Mouse (Mus musculus) kidney, postnatal 4 days (tissue): ENCODE data around the gene Marveld2.

Source experiments
- DNase-seq, 2 experiments: peaks; one replicate each; pipeline ENCODE4 v3.0.0; 2021; ENCODE audit warnings: mixed read lengths in 2 of 2

Gene Marveld2

DNA sequence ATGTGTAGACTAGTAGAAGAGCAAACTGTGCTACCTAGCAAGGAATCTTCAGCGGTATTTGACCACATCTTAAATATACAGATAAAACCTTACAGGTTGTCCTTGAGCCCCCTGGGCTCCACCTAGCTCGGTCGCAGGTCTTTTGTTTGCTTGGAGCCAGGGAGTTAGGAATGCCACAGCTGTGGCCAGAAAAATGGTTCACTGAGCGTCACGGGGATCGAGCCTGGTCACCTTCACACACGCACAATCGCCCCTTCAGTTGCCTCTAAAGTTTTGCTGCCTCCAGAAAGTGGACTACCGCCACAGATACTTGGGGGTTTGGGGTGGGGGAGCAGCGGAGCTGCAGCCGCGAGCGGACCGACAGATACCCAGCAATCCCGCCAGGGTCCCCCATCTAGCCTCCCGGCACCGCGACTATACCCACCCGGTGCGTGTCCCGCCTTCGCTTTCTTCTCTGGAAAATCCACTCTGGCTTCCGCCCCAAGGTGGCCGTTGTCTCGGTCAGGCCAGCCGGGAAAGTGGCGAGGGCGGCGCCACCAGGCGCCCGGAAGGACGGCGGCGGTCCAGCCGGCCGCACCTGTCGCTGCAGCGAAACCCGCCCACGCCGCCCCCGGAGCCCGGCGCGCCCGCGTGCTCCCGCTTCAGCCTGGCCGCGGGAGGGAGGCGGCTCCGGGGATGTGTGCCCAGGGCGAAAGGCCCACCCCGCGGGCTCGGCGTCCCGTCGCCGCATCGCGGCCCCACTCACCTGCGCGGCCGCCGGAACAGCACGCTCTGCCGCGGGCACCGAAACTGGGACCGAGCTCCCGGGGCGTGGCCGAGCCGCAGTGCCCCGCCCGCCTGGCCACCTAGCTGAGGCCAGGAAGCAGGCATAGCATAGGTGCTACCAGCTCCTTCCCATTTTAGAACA is at the start of gene Marveld2:
TSS of gene Marveld2 (minus strand) at position 791 of the 907 bp plus-strand sequence.
- DNase-seq, result peak; percentile 72 to 84

DNA sequence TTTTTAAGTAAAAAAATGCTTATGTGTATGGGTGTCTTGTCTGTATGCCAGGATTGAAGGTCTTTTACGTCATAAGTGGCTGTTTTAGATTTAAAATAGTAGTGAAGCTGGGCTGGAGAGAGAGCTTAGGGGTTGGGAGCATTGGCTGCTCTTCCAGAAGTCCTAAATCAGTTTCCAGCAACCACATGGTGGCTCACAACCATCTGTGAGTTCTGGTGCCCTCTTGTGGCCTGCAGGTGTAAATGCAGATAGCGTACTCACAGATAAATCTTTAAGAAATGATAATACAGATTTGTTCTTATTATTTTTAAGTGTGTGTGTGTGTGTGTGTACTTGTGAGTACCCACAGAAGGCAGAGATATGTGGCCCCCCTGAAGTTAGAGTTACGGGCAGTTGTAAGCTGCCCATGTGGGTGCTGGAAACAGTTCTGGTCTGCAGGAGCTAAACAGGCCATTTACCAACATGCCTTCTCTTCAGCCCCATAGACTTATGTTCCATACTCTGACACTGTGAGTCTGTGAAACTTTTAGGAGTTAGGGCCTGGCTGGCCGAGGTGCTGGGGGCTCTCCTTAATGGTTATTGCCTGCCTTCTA is 43.2 kb upstream of the Marveld2 start:
- DNase-seq, result peak; percentile 70 to 72

DNA sequence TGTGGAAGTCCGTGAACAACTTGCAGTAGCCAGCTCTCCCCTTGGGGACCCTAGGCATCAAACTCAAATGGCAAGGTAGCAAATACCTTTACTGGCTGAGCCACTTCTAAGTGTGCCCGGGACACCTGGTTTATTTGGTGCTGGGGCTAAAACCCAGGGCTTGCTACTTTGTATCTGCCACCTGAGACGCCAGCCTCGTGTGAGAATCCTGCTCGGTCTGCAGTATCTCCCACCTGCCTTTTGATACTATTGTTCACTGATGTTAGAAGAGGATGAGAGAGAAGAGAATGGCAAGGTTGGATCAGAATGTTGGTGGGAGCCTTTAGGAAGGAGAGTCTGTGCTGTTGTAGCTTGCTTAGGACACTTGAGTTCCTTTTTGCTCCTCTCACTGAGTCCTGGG is 41.3 kb upstream of the Marveld2 start:
- DNase-seq, result no peak

DNA sequence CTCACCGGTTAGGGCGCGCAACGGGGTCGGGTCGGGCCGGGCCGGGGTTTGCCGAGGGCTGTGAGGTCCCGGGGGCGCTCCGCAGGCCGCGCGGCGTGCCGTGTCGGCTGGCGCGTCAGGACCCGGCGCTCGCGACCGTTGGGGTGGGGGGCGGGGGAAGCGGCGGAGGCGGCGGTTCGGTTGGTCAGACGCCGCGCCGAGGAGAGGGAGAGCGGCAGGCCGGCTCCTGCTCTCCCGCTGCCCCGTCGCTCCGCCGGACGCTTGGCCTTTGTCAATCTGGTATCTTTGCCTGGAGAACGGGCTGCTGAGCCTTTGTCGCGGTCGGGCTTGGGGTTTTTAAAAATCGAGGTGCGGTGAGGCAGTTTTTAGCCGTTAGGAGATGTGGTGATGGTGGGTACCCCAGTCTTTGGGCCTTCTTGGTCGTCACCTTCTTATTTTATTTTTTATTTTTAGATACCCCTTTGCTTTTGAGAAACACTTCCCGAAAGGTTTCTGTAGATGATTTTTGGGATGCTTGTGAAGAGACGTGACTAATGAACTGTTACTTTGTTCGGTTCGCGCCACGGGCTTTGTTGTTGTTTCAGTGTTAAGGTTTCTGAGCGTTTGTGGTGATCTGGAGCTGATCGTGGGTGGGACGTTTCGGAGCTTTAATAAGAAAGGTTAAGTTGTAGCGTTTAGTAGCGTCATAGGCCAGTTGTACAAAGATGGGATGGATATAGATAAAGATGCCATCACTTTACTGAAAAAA is 34.8 kb upstream of the Marveld2 start, which contains the start of gene Taf9:
TSS of gene Taf9 (plus strand) at position 141 of the 748 bp plus-strand sequence.
- DNase-seq, result no peak

DNA sequence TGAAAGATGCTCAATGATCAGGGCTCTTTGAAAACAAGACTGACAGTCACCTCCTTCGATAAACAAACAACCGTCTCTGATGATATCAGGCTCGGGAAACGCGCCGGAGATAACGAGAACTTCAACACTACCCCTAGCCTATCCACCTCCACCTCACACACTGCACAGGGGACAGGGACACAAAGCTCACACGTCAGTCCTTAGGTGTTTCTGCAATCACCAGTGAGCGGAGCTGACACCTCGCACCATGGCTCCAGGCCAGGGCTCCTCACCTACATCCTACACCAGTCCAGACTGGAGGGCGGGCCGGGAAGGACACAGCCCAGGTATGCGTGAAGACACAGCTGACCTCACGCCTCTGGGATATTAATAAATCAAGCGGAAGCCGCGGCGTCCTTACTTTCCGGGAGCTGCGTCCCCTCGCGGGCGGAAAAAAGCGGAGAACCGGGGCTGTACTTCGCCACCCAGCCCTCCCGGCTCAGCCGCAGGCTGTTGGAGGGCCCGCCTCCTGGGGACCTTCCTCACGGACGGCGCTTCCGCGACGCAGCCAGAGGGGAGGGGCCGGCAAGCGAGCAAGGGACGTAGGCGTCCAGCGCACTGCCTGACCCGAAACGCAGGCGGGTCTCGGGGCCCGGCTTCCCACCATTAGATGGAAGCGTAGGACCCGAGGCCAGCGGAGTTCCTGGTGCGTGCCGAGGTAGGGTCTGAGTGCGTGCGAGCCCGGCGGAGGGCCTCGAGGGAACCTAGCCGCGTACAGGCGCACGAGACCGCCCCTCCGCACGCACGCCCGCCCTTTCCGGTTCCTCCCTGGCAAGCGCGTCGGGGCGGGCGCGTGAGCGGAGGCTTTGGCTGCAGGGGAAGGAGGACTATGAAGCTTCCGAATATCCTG is 34.0 kb upstream of the Marveld2 start, which contains the start of the genes Ak6 and Rad17:
TSS of gene Ak6 (plus strand) at position 430 of the 889 bp plus-strand sequence.
TSS of gene Rad17 (minus strand) at position 502 of the 889 bp plus-strand sequence.
- DNase-seq, result peak; percentile 97 to 98

DNA sequence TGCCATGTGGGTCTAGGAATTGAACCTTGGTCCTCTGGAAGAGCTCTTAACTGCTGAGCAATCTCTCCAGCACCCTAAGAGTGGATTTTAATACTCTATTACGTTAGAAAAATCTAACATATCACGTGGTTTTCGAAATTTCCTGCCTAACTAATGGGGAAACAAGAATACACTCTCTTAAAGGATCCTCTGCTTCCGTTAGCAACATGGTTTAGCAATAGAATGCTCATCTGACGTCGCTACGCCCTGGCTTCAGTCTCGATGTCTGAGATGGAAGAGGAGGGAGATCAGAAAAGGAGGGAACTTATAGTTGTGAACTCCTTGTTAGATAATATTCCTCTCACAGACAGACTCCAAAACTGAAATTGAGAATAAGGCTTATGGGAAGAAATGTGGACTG is 31.5 kb upstream of the Marveld2 start:
- no peak for DNase-seq

DNA sequence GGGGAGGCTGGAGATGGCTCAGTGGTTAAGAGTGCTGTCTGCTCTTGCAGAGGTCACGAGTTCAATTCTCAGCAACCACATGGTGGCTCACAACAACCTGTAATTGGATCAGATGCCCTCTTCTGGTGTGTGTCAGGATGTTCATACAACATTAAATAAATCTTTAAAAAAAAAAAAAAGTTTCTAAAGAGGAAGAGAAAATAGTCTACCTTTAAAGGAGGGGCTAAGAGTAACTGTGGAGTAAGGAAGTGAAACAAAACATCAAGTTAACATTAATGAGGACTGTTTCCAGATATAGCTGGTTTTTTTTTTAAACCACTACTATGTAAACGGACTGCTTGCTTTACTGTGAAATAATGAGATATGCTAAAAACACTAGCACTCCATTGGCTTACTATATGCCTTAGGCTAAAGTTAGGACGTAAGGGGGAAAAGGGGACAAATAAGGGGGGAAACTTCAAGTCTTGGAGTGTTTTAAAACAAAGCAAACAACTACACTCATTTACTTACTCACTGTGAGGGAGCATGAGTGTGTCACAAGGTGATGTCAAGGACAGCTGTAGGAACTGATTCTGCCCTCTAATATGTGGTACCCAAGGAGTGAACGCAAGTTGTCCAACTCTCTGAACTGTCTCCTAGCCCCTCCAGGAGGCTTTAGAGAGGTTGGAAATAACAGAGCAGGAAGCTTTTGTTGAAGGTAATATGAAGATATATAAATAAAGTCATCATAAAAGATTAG is 25.9 kb upstream of the Marveld2 start:
- no peak for DNase-seq

DNA sequence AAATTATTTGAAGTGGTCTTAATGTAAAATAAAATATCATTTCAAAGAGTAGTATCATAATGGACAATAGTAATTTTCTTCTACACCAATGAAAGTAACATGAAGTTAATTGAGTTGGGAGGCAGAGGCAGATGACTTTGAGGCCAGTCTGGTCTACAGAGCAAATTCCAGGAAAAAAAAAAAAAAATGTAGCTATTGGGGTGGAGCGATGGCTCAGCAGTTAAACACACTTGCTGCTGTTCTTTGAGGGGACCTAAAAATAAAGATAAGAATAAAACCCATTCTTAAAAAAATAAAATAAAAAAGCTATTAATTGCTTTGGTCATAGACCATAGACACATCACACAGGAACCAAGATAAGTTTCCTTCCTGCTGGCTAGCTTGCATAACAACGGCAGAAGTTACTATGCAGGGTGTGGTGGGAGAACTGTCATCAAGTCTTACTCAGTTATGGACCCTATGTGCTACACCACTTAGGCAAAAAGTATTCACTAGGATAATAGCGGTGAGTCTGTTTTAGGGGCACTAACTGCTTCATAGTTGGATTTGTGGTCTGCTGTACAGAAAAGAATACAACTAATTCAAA is 17.4 kb upstream of the Marveld2 start:
- no peak for DNase-seq

DNA sequence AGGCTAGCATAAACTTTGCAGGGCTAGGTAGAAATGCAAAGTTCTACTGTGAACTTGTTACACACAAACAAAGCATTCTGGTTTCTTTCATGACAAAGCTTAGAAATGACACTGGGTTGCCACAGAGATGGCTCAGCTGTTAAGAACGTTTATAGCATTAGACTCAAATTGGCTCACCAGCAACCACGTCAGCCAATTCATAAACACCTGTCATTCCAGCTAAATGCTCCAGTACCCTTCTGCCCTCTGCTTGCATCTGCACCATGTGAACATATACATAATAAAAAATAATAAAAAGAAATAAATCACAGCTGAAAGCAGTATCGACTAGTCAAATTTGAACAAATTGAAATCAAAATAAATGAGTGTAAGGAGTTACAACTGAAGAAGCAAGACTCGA is 5.5 kb upstream of the Marveld2 start:
- no peak for DNase-seq

DNA sequence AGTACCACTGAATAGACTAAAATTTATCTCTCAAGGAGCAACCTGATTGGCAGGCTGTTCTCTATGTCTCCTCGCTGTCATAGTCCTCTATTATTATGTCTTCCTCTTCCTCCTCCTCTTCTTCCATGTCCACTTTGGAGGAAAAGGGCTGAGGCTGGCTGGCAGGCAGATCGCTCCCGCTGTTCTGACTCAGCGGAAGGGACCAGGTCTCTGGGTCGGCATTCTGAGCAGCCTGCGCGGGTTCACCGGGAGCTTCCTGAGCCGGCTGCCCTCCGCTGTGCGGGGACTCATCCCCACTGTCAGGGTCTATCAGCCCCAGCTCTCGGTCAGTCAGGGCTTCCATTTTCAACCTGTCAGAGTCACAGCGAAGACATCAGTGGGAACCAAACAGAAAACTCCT is 812 bp upstream of the Marveld2 start:
- no peak for DNase-seq

DNA sequence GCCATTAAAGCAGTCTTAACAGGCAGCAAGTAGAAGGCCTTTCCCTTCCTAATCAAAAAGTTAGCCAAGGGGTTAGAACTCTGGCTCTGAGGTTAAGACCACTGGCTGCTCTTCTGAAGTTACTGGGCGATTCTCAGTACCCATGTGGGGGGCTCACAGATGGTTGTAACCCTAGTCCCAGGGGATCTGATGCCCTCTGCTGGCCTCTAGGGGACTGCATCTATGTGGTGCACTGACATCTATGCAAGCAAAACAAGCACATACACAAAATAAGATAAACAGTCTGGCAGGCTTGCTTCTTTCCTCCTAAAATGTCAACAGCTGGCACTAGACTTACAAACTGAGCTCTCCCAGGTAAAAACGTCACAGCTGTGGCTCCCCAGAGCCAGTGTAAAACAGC is 3.9 kb downstream of the Marveld2 start:
- DNase-seq, result peak in 1 of 2 experiments; percentile 21

DNA sequence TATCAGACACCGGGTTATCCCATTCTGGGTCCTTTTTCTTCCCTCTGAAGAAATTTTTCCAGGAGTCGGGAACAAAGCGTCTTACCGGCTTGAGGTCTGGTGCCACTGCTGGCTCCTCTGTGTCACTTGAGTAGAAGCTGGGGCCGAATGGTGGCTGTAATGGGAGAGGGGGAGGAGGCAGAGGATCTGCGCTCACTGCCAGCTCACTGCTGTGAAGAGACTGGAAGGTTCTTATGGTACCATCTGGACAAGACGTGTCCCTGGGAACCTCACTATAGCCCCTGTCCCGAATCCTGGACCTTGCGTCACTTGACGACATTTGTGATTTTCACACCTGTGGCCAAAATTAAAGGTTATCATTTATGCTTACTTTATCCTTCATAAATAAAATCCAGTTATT is 4.5 kb downstream of the Marveld2 start:
- no peak for DNase-seq

DNA sequence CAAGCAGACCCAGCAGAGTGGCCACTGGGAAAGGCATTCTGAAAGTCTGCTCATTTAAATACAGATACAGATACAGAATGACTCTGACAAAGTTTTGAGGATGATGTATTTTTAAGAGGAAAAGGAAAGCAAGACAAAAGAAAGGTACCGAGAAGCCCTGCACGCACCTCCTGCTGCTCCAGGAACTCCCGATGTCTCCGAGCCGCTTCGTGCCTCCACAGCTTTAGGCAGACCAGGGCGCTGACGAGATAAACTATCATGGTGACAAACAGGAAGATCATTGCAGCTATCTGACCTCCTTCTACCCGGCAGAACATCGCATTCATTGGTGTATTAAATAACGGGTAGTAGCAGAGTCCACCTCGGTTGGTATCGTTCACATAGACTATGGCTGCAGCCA is 5.5 kb downstream of the Marveld2 start:
- DNase-seq, result no peak

DNA sequence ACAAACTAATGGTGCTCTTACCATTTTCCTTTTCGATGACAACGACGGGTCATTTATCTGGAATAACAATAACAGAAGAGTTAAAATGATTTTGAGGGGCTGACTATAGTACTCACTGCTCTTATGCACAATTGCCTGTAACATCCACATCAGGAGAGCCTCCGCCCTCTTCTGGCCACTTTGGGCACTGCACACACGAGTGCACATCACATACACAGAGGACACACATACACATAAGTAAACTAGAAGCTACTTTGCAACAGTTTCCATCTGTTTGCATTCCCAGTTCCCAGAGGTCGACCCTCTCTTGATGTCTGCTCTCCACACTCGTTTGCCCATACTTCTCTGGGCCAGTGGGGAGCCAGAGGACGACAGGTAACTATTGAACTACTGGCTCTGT is 9.0 kb downstream of the Marveld2 start:
- peak in 1 of 2 experiments; percentile 23 for DNase-seq

DNA sequence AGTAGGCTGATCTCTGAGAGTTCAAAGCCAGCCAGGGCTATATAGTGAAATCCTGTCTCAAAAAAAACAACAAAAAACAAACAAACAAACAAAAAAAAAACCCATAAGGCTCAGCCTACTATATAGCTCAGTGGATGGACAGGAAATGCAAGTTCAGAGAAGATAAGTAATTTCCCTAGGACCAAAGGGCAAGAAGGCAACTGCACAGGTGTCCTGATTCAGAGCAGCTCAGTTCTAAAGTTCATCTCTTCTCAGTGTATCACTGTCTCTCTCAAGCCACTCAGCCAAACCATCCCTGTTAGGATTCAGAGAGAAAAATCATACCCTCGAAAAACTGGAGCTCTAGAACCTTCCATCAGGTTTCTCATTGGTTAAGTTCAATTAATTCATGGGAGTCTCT is 10.9 kb downstream of the Marveld2 start:
- DNase-seq, result no peak

DNA sequence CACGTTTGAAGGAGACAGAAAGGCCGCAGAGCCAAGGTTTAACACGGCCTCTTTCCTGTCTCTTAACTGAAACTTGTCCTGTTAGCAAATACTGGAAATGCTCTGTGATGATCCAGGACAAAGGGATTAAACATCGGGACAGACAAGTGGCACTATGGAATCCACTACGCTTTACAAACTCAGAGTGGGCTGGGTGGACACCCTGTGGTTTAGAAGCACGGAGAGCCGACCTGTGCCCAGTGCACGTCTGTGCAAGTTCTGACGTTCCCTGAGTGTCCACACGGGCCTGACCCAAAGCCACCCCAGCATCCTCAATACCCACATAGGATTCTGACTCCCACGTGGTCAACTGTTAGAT is 13.1 kb downstream of the Marveld2 start:
- no peak for DNase-seq

DNA sequence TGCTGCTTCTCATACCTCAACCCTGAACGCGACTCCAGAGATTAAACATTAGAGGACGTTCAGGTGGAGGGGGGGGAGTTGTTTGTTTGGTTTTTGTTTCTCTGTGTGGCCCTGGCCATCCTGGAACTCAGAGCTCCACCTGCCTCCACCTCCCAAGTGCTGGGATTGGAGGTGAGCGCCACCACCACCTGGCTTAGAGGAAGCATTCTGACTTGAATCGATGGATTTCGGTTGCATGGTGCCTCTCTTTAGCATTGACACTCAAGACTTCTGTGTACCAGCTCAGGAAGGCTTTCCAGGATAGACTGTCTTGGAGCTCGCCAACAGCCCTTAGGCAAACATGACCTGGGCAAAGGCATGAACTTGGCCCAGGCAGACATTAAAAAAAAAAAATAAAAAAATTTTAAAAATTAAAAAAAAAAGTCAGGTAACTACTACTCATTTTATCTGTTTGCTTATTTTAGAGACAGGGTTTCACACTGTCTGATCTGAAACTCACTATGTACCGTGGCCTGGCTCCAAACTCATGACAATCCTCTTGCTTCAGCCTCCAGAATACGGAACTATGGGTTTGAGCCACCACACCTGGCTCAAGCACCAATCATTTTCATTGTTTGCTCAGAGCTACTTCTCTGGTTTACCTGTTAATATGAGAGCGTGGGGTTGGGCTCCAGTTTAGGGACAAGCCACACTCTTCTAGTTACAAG is 13.6 kb downstream of the Marveld2 start:
- no peak for DNase-seq

DNA sequence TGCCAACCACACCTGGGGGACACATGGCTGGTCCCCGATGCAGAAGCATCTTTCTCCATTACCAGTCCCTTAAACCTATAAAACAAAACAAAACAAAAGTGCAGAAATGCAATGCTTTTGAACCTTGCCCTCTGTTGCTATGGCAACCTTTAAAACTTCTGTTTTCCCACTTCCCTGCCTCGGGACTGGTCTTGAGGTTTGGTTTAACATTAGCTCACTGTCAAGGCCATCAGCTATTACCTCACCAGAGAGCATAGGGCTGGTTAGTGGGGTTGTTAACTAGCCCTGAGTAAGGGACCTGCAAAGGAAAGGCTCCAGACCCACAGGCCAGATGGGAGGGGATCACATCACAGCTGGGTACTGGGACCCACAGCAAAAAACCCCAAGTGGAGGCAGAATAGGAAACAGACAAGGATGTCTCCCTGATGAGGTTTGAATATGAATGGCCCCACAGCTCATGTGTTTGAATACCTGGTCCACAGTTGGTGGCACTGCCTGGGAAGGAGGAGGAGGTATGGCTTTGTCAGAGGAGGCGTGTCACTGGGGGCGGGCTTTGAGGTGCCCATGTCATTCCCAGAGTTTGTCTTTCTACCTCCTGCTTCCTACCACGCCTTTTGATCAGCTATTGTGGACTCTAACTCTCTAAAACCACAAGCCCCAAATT is 14.4 kb downstream of the Marveld2 start:
- peak in 1 of 2 experiments; percentile 40 for DNase-seq

DNA sequence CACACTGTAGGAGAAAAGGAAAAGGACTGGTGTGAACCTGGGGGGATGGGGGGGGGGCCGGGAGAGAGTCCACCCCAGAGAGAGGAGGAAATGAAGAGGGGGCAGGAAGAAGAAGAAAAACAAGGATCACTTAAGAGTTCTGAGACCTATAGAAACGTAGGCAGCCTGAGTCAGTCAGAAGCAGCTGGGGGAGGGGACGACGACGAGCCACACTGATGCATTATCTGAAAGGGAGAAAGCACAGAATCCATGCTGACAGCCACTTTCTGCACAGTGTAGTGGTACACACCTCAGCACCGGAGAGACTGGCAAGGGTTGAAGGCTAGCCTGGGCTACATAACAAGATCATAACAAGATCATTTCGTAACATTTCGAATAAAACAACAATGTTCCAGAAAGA is 15.7 kb downstream of the Marveld2 start:
- DNase-seq, result no peak

DNA sequence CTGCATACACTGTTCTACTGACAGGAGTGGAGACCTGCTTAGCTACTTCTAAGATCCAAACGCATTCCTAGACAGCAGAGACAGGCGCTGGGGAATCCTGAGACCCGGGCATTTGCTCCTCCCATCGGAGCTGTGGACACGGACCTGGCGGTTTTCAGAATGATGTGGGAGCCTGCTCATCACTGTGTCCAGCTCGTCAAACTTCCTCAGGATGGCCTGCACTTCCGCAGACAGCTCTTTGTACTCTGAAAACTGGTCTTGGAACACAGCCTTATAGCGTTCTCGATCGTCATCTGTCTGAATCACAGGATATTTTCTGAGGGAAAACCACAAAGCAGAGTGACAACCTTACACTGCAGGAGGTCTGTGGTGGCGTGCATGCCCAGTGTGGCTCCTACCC is 16.5 kb downstream of the Marveld2 start:
- DNase-seq, result no peak
